In genomic region chr6:115268551-115269385, GRCm38 (mm10) we compare ENCODE assay signal across 15 mouse cellular contexts. TPM values are rescaled to one million over a fixed set of nuclear protein-coding genes. Genes with fewer than 3 reads are reported as not detected.
"Had no signal": no experiment of that assay in that cellular context is flagged by ENCODE, and none has a peak within 500 bp of the region (broad histone marks: within the 10 kb centered on the region; RNA-seq: fewer than 3 reads in every experiment).

No protein-coding gene starts in this region.

- H3K4me3 ChIP-seq: limb, embryonic 12.5 days; liver, embryonic 13.5 days; lung, embryonic 15.5 days; midbrain, embryonic 13.5 days; myocyte; neural tube, embryonic 15.5 days had no signal

- H3K4me1 ChIP-seq: liver, embryonic 13.5 days; neural tube, embryonic 15.5 days had no signal

- H3K27me3 ChIP-seq: limb, embryonic 12.5 days; liver, embryonic 13.5 days; lung, embryonic 15.5 days; midbrain, embryonic 13.5 days; neural tube, embryonic 15.5 days had no signal

- H3K9ac ChIP-seq: limb, embryonic 12.5 days; liver, embryonic 13.5 days; liver, postnatal 0 days; lung, embryonic 15.5 days; midbrain, embryonic 13.5 days; neural tube, embryonic 15.5 days had no signal

- H3K27ac ChIP-seq: kidney, postnatal 0 days; limb, embryonic 12.5 days; liver, embryonic 13.5 days; lung, embryonic 15.5 days; midbrain, embryonic 13.5 days; neural tube, embryonic 15.5 days had no signal

- H3K36me3 ChIP-seq: limb, embryonic 12.5 days; liver, embryonic 13.5 days; lung, embryonic 15.5 days had no signal

RNA-seq across cellular contexts. Expression of gene Timp4, which starts 16.8 kb away (rescaled TPM):
- total RNA-seq: megakaryocyte-erythroid progenitor cell, adult 5-6 weeks had no signal
- polyA plus RNA-seq: liver, postnatal 0 days had no signal

RNA-seq across cellular contexts. Expression of gene Gm17482, which starts 41.6 kb away (rescaled TPM):
- total RNA-seq: layer of hippocampus, adult 18-20 months; left cerebral cortex, postnatal 36 days; megakaryocyte-erythroid progenitor cell, adult 5-6 weeks had no signal
- polyA plus RNA-seq: kidney, postnatal 0 days; limb, embryonic 12.5 days; liver, embryonic 13.5 days; liver, postnatal 0 days; lung, embryonic 15.5 days; midbrain, embryonic 13.5 days; myocyte; neural tube, embryonic 11.5 days; neural tube, embryonic 15.5 days; small intestine, adult 2 months; stomach, embryonic 16.5 days; thymus, postnatal 0 days had no signal
